In genomic region chr3:57637596-57637995, GRCm38 (mm10) we compare ENCODE assay signal across 29 mouse cellular contexts. TPM values are rescaled to one million over a fixed set of nuclear protein-coding genes. Genes with fewer than 3 reads are reported as not detected.
A peak's percentile ranks its signal among the peaks of the same experiment; 100 is the strongest.
DNase-seq lines count a peak whose midpoint lies in the region; ATAC-seq and TF ChIP-seq lines count a peak whose summit lies in the region.
"Had no signal": no experiment of that assay in that cellular context is flagged by ENCODE, and none has a peak within 500 bp of the region (broad histone marks: within the 10 kb centered on the region; RNA-seq: fewer than 3 reads in every experiment).

No protein-coding gene starts in this region.

- H3K4me1 ChIP-seq in lung, postnatal 0 days (ENCODE audit: insufficient read depth, low read depth, low read length) = no peaks in the 10 kb centered on the region; the same call in 1 of the 2 replicates
- H3K4me1 ChIP-seq: forebrain, embryonic 13.5 days; heart, embryonic 12.5 days; hindbrain, embryonic 13.5 days had no signal

- H3K4me2 ChIP-seq in lung, postnatal 0 days (replicated peaks; ENCODE audit: low read depth, low read length) = no peak overlapping the region
- H3K4me2 ChIP-seq: forebrain, embryonic 13.5 days; heart, embryonic 12.5 days; hindbrain, embryonic 13.5 days; limb, embryonic 13.5 days; liver, embryonic 11.5 days; midbrain, embryonic 11.5 days had no signal

- H3K9me3 ChIP-seq in lung, postnatal 0 days (ENCODE audit: low read length) = no peaks in the 10 kb centered on the region
- H3K9me3 ChIP-seq: forebrain, embryonic 13.5 days; heart, embryonic 12.5 days; hindbrain, embryonic 13.5 days; limb, embryonic 13.5 days had no signal

- H3K27me3 ChIP-seq in lung, postnatal 0 days (replicated peaks; ENCODE audit: insufficient read depth, low read length) = no peaks in the 10 kb centered on the region
- H3K27me3 ChIP-seq: CH12.LX; forebrain, embryonic 13.5 days; heart, embryonic 12.5 days; hindbrain, embryonic 13.5 days; limb, embryonic 13.5 days had no signal

- TF ChIP-seq CTCF in lung, postnatal 0 days (IDR thresholded peaks at IDR 0.05) = peak; percentile 42

- H3K4me3 ChIP-seq in lung, postnatal 0 days (ENCODE audit: low read depth, low read length) = no peak overlapping the region
- H3K4me3 ChIP-seq: forebrain, embryonic 13.5 days; gastrocnemius, adult 2 months; heart, adult 2 months; heart, embryonic 12.5 days; hindbrain, embryonic 13.5 days; limb, embryonic 13.5 days had no signal

- H3K36me3 ChIP-seq in lung, postnatal 0 days (ENCODE audit: insufficient read depth, low read length) = no peaks in the 10 kb centered on the region
- H3K36me3 ChIP-seq: heart, embryonic 12.5 days; hindbrain, embryonic 13.5 days; limb, embryonic 13.5 days had no signal

- peak overlapping the region; percentile 75 for H3K27ac ChIP-seq in lung, postnatal 0 days (ENCODE audit: low read length)
- H3K27ac ChIP-seq: forebrain, embryonic 13.5 days; gastrocnemius, adult 2 months; heart, adult 2 months; hindbrain, embryonic 13.5 days; limb, embryonic 13.5 days had no signal

- peak; percentile 42 for DNase-seq in 3T3-L1 (ENCODE audit: low read depth, low spot score)
- peak; percentile 87 to 91 for DNase-seq in lung, adult 18-20 months
- DNase-seq in lung, postnatal 0 days (ENCODE audit: low spot score) = peak; percentile 95
- DNase-seq in lung, postnatal 4 days = peak; percentile 61 to 90
- DNase-seq in thymus, postnatal 36 days = no peak
- no peak for DNase-seq in kidney, postnatal 36 days
- DNase-seq in urinary bladder, postnatal 4 days (ENCODE audit: low spot score in 2 of 2) = no peak
- DNase-seq: adrenal gland, postnatal 25 days; cerebellum, adult 11-12 months; cerebellum, postnatal 10 days; gastrocnemius, adult 2 months; heart, adult 2 months; heart, postnatal 4 days; kidney, adult 9 months; kidney, postnatal 14 days; right cerebral cortex, postnatal 25 days; thymus, adult 2 months had no signal

- H3K9ac ChIP-seq in lung, postnatal 0 days (replicated peaks; ENCODE audit: low read depth) = no peak overlapping the region
- H3K9ac ChIP-seq: forebrain, embryonic 13.5 days; heart, embryonic 12.5 days; hindbrain, embryonic 13.5 days; limb, embryonic 13.5 days had no signal

- 48% methylated on average over 6 of the region's 6 CpGs for WGBS in lung, postnatal 0 days

- peak; percentile 99 for TF ChIP-seq EP300 in lung, postnatal 0 days (IDR thresholded peaks at IDR 0.05)

- ATAC-seq in lung, postnatal 0 days = peak; percentile 99
- ATAC-seq: forebrain, embryonic 13.5 days; intestine, postnatal 0 days; midbrain, embryonic 16.5 days had no signal

RNA-seq across cellular contexts. Expression of gene Commd2, which starts 13.9 kb away (rescaled TPM):
- 104 and 116 TPM in 2 replicates for polyA plus RNA-seq in lung, postnatal 0 days (2015; fragmentation: Nextera tagmentation; extraction: Ambion mirVana)

RNA-seq across cellular contexts. Expression of gene Ankub1, which starts 55.0 kb away (rescaled TPM):
- polyA plus RNA-seq in lung, postnatal 0 days (2015; fragmentation: Nextera tagmentation; extraction: Ambion mirVana) = 0.25 and 0.32 TPM in 2 replicates
- polyA plus RNA-seq: C2C12; heart, embryonic 12.5 days; heart, postnatal 0 days; intestine, postnatal 0 days; liver, embryonic 11.5 days; liver, embryonic 16.5 days; midbrain, embryonic 11.5 days had no signal

Comparison
In these comparisons a context has a peak if more than half of its experiments do, and no peak if none do; other contexts are left out.
1. DNase-seq: peak in 3T3-L1 (single experiment), lung, adult 18-20 months (2 of 2), lung, postnatal 0 days (single experiment) and lung, postnatal 4 days (2 of 2); none in thymus, postnatal 36 days (0 of 2), kidney, postnatal 36 days (0 of 2) and urinary bladder, postnatal 4 days (0 of 2).